Mouse (Mus musculus) ZHBTc4 (cell line): Measurements from ENCODE around the gene Amy2a4.
"Not testable (repeated sequence)": the region's sequence is repeated elsewhere in the genome, so short reads cannot be mapped to it uniquely, and the experiment has no call there.

Experiments used
- DNase-seq: peaks from one replicate; pipeline ENCODE4 v3.0.0-alpha.2; 2011; ENCODE audit warnings: low read depth, low spot score

Amy2a4 gene

DNA sequence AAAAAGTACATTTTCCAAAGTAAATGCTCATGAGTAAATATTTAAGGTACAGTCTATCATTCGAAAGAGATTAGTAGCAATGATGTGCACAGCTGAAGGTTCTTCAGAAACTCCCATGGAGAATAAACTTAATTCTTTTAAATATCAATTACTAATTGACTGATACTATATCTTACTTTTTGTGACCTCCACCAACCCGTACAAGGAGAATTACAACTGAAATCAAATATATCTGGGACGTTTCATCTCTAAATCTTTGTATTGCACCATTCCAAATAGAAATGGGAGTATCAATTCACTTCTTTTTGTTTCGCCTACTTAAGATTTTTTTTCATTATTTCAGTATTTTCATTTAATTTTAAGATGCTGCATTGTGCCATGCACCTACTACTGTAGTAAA lies at the start of gene Amy2a4:
Amy2a4 (minus strand) TSS at position 101 of the 400 bp plus-strand sequence.
- not testable (repeated sequence) for DNase-seq

DNA sequence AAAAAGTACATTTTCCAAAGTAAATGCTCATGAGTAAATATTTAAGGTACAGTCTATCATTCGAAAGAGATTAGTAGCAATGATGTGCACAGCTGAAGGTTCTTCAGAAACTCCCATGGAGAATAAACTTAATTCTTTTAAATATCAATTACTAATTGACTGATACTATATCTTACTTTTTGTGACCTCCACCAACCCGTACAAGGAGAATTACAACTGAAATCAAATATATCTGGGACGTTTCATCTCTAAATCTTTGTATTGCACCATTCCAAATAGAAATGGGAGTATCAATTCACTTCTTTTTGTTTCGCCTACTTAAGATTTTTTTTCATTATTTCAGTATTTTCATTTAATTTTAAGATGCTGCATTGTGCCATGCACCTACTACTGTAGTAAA lies 32.7 kb upstream of the Amy2a4 start, which contains the start of gene Amy2a3:
Amy2a3 (minus strand) TSS at position 101 of the 400 bp plus-strand sequence.
- DNase-seq: not testable (repeated sequence)

DNA sequence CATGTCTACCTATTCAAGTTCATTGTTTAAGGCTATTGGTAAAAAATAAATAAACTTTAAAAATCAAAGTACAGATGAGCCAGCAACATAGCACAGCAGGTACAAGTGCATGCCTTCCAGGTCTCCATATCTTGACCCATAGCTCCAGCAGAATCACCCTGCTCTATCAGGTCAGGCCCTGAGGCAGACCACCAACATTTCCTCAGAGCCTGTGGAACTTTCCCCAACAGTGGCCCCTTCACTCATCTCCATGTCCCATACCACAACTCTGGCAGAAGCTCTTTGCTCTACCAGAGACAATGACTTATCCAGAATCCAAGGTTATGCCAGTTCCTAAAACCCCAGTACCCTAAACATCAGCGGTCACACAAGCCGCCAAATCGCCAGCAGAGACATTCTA lies 21.7 kb upstream of the Amy2a4 start:
- DNase-seq: not testable (repeated sequence)

DNA sequence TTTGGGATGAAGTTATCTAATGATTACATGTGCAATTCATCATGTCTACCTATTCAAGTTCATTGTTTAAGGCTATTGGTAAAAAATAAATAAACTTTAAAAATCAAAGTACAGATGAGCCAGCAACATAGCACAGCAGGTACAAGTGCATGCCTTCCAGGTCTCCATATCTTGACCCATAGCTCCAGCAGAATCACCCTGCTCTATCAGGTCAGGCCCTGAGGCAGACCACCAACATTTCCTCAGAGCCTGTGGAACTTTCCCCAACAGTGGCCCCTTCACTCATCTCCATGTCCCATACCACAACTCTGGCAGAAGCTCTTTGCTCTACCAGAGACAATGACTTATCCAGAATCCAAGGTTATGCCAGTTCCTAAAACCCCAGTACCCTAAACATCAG lies 11.0 kb downstream of the Amy2a4 start:
- not testable (repeated sequence) for DNase-seq

DNA sequence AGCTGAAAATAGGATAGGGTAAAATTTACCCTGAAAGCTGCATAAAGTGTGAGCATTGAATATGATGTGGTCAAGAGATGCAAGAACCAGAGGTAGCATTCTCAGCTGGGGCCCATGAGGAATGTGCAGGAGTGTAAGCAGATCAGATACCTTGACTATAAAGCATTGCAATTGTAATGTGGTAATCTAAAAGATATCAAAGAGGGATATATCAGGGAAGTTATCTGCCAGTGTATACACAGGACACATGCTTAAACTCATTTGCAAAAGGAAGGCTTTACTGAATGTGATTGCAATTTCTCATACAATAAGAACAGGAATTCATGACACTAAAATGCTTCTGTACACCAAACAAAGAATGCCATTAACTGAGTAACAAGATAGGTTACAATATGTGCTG lies 11.7 kb downstream of the Amy2a4 start:
- not testable (repeated sequence) for DNase-seq

DNA sequence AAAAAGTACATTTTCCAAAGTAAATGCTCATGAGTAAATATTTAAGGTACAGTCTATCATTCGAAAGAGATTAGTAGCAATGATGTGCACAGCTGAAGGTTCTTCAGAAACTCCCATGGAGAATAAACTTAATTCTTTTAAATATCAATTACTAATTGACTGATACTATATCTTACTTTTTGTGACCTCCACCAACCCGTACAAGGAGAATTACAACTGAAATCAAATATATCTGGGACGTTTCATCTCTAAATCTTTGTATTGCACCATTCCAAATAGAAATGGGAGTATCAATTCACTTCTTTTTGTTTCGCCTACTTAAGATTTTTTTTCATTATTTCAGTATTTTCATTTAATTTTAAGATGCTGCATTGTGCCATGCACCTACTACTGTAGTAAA lies 32.5 kb downstream of the Amy2a4 start, which contains the start of gene Amy2a5:
Amy2a5 (minus strand) TSS at position 101 of the 400 bp plus-strand sequence.
- not testable (repeated sequence) for DNase-seq
